Mouse (Mus musculus): Measurements from ENCODE around the gene Pdpn. TPM values are rescaled to one million over a fixed set of nuclear protein-coding genes. Genes with fewer than 3 reads are reported as not detected.

Pdpn gene
- polyA plus RNA-seq, 1 experiment: 102 TPM

DNA sequence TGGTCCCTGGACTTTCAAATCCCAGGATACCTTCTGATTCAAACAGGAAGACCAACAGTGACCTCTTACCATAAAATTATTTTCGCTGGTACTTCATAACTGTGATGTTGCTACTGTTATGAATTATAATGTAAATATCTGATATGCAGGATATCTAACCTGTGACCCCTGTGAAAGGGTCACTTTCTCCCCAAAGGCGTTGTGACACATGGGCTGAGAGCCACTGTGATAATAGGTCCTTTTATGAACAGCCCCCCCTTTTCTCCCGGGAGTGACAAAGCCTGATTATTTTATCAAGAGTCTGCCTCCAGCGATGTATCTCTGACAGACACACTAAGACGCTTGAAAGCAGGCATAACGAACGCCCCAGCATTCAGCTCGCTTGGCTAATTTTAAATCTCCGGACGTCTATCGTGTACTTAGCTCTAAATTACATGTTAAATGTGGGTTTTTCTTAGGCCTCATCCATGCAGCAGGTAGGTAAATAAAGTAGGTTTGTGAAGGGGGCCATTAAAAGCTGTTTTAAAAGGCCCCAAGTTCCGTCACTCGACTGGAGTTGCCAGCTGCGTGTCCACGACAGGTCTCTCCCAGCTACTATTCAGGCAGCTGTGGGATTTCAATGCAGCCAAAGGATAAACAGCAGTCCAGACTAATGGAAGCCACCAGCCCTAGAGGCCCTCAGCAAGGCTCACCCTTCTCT lies 25.7 kb upstream of the Pdpn start:
- Histone ChIP-seq H3ac (ENCODE audit: control insufficient read depth, insufficient read length) (no peak overlapping the region), H3K79me2 (ENCODE audit: control insufficient read depth, insufficient read depth) (no peaks in the 10 kb centered on the region), H3K36me3 (ENCODE audit: control insufficient read depth, insufficient read depth) (no peaks in the 10 kb centered on the region), H3K27me3 (ENCODE audit: control insufficient read depth, insufficient read depth, insufficient read length) (no peaks in the 10 kb centered on the region), H3K4me3 (no peak overlapping the region), H3K4me2 (ENCODE audit: low read depth) (peak overlapping the region; percentile 48)
- TF ChIP-seq USF1 (IDR thresholded peaks at IDR 0.05; ENCODE audit: low read depth): no peak

GRCm38 (mm10) chr4:143324176-143324924 lies 25.0 kb upstream of the Pdpn start:
- TF ChIP-seq MAX (IDR thresholded peaks at IDR 0.05; ENCODE audit: low read depth): no peak
- no peak for TF ChIP-seq USF1 (IDR thresholded peaks at IDR 0.05; ENCODE audit: low read depth)
- TF ChIP-seq CEBPB (IDR thresholded peaks at IDR 0.05; ENCODE audit: insufficient read depth, poor library complexity, severe bottlenecking): no peak
- TF ChIP-seq E2F4 (IDR thresholded peaks at IDR 0.05; ENCODE audit: insufficient read depth): no peak
- TF ChIP-seq POLR2AphosphoS2 (IDR thresholded peaks at IDR 0.05; ENCODE audit: insufficient read length, low read depth): no peak
- TF ChIP-seq POLR2A (IDR thresholded peaks at IDR 0.05; ENCODE audit: insufficient read length, low read depth): no peak
- no peak for TF ChIP-seq SRF (IDR thresholded peaks at IDR 0.05; ENCODE audit: control insufficient read depth, insufficient read length, low read depth)
- no peak for TF ChIP-seq MYOD1 (IDR thresholded peaks at IDR 0.05; ENCODE audit: control insufficient read depth in 1 of 3, insufficient read length in 2 of 3, low read depth in 2 of 3)
- no peak for TF ChIP-seq MYOG (IDR thresholded peaks at IDR 0.05; ENCODE audit: control insufficient read depth in 1 of 3, insufficient read depth in 1 of 3, insufficient read length in 2 of 3, low read depth in 2 of 3)
- TF ChIP-seq TCF3 (IDR thresholded peaks at IDR 0.05; ENCODE audit: insufficient read length, low read depth): no peak
- no peak for TF ChIP-seq REST (IDR thresholded peaks at IDR 0.05; ENCODE audit: insufficient read depth, insufficient read length)
- no peak for TF ChIP-seq TCF12 (IDR thresholded peaks at IDR 0.05; ENCODE audit: insufficient read depth, poor library complexity, severe bottlenecking)
- Histone ChIP-seq H3K4me2 (ENCODE audit: low read depth) (no peak overlapping the region), H3K36me3 (ENCODE audit: control insufficient read depth, insufficient read depth) (no peaks in the 10 kb centered on the region), H3K4me3 (no peak overlapping the region), H3K27me3 (ENCODE audit: control insufficient read depth, insufficient read depth, insufficient read length) (no peaks in the 10 kb centered on the region), H3K79me2 (ENCODE audit: control insufficient read depth, insufficient read depth) (no peaks in the 10 kb centered on the region), H3ac (ENCODE audit: control insufficient read depth, insufficient read length) (no peak overlapping the region)

DNA sequence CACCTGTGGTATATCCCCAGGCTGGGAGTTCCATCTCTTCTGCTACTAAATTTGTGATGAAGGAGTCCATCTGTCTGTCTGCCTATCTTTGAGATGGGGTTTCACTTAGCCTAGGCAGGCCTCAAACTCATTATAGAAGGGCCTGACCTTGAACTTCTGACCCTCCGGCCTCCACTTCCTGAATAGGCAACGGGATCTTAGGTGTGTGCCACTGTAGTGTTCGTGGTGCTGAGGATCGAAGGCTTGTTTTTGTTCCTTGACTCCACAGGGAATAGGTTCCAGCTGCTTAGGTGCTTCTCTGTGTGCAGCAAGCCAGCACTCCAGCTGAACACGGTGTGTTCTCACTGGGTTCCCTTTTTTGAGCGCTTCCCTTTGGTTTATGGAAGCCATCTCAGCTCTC lies 13.9 kb upstream of the Pdpn start:
- Histone ChIP-seq H3K4me2 (ENCODE audit: low read depth) (no peak overlapping the region), H3ac (ENCODE audit: control insufficient read depth, insufficient read length) (no peak overlapping the region), H3K27me3 (ENCODE audit: control insufficient read depth, insufficient read depth, insufficient read length) (no peaks in the 10 kb centered on the region), H3K36me3 (ENCODE audit: control insufficient read depth, insufficient read depth) (no peaks in the 10 kb centered on the region), H3K4me3 (no peak overlapping the region), H3K79me2 (ENCODE audit: control insufficient read depth, insufficient read depth) (no peaks in the 10 kb centered on the region)
- no peak for TF ChIP-seq TCF3 (IDR thresholded peaks at IDR 0.05; ENCODE audit: insufficient read length, low read depth)

GRCm38 (mm10) chr4:143311341-143311740 lies 12.0 kb upstream of the Pdpn start:
- TF ChIP-seq REST (IDR thresholded peaks at IDR 0.05; ENCODE audit: insufficient read depth, insufficient read length): no peak
- no peak for TF ChIP-seq POLR2A (IDR thresholded peaks at IDR 0.05; ENCODE audit: insufficient read length, low read depth)
- no peak for TF ChIP-seq MYOD1 (IDR thresholded peaks at IDR 0.05; ENCODE audit: control insufficient read depth in 1 of 3, insufficient read length in 2 of 3, low read depth in 2 of 3)
- no peak for TF ChIP-seq E2F4 (IDR thresholded peaks at IDR 0.05; ENCODE audit: insufficient read depth)
- no peak for TF ChIP-seq POLR2AphosphoS2 (IDR thresholded peaks at IDR 0.05; ENCODE audit: insufficient read length, low read depth)
- H3ac ChIP-seq (ENCODE audit: control insufficient read depth, insufficient read length): no peak overlapping the region
- H3K4me3 ChIP-seq: no peak overlapping the region
- H3K27me3 ChIP-seq (ENCODE audit: control insufficient read depth, insufficient read depth, insufficient read length): no peaks in the 10 kb centered on the region
- no peaks in the 10 kb centered on the region for H3K36me3 ChIP-seq (ENCODE audit: control insufficient read depth, insufficient read depth)
- H3K79me2 ChIP-seq (ENCODE audit: control insufficient read depth, insufficient read depth): no peaks in the 10 kb centered on the region
- no peak overlapping the region for H3K4me2 ChIP-seq (ENCODE audit: low read depth)

DNA sequence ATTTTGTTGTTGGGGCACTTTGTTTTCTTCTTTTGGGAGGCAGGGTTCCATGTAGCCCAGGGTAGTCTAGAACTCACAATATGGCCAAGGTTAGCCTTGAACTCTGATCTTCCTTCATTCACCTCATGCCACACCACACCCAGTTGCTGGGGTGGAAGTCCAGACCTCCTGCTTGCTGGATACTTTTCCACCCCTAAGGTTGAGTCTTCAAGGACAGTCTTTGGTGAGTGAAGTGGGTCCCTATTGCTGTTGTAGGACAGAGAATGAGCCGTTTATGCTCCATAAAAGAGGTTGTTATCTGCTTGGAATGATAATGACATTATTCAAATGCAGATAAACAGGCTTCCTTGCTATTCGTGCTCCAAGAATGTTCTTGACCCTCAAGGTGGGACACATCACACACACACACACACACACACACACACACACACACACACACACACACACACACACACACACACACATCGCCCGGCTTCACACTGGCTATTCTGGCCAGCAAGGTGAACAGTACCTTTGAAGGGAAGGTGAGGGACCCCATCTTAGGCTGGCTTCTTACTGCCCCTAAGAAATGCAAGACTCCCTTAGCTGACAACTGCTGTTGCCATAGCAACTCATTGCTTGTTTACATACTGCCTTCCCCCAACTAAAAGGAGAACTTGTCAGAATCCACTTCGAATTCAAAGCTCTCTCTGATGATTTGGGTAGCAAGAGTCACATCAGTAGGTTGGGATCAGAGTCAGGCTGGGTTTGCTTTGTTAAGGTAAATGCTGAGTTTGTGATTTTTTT lies 6.8 kb upstream of the Pdpn start:
- no peak overlapping the region for H3K4me3 ChIP-seq
- no peaks in the 10 kb centered on the region for H3K36me3 ChIP-seq (ENCODE audit: control insufficient read depth, insufficient read depth)
- no peak overlapping the region for H3ac ChIP-seq (ENCODE audit: control insufficient read depth, insufficient read length)
- no peak for TF ChIP-seq TCF12 (IDR thresholded peaks at IDR 0.05; ENCODE audit: insufficient read depth, poor library complexity, severe bottlenecking)
- TF ChIP-seq MAX (IDR thresholded peaks at IDR 0.05; ENCODE audit: low read depth): no peak
- no peak for TF ChIP-seq SRF (IDR thresholded peaks at IDR 0.05; ENCODE audit: control insufficient read depth, insufficient read length, low read depth)
- TF ChIP-seq USF1 (IDR thresholded peaks at IDR 0.05; ENCODE audit: low read depth): no peak
- H3K79me2 ChIP-seq (ENCODE audit: control insufficient read depth, insufficient read depth): no peaks in the 10 kb centered on the region
- no peak overlapping the region for H3K4me2 ChIP-seq (ENCODE audit: low read depth)
- H3K27me3 ChIP-seq (ENCODE audit: control insufficient read depth, insufficient read depth, insufficient read length): no peaks in the 10 kb centered on the region
